Mouse (Mus musculus) 3T3-L1 (cell line): ENCODE measurements around the gene Ccser1.

Experiments
- DNase-seq: peaks from one replicate; pipeline ENCODE4 v3.0.0-alpha.2; 2015; ENCODE audit warnings: low read depth, low spot score

Ccser1 gene

GRCm38 (mm10) chr6:61664572-61664971 lies 484.4 kb downstream of the Ccser1 start:
- DNase-seq = no peak

DNA sequence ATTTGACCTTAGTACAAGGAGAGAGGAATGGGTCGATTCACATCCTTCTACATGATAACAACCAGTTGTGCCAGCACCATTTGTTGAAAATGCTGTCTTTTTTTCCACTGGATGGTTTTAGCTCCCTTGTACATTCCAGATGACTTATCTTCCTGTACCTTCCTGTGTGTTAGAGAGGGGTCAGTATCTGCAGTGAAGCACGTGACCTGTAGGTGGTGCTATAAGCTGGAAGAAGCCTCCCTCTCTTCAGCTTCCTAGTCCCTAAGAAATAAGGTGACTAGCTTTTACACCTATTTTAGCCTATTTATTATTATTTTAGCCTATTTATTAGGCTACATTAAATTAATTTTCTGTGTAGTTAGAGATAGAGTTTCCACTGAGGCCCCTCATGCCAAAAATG lies 506.9 kb downstream of the Ccser1 start:
- no peak for DNase-seq

- no peak for DNase-seq
These were observed 522.9 kb downstream of the Ccser1 start for GRCm38 (mm10) chr6:61703003-61703402.

DNA sequence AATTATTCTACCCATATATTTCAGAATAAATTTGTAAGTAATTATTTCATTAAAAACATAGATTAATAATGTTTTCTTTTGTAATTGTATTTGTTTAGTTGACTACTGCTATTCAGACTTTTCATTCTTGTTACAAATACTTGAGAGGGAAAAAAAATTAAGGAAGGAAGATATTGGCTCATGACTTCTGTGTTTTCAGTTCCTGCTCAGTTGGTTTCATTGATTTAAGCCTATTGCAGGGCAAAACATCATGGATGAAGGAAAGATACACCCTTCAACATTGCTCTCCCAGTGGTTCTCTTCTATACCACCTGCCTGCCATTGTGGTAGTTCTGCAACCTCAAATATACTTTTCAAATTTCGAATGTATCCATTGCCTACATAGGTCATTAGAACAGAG lies 541.1 kb downstream of the Ccser1 start:
- DNase-seq = no peak

DNA sequence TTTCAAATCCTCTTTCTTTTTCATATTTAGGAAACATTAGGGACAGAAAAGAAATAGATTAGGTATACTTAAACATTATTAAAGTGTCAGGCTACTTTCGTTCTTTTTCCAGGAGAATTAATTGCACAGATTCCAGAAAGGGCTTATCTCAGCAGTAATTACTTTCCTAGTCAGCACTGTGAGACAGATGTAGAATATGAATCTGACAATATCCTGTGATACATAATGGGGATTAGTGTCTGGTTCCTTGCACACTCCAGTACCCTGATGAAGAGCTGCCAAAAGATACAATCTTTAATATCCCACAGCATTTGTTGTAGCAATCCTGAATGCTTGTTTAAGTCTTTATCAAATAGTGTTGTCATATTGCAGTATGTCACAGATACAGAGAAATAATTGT lies 548.9 kb downstream of the Ccser1 start:
- DNase-seq = no peak

GRCm38 (mm10) chr6:61730088-61730880 lies 550.2 kb downstream of the Ccser1 start:
- no peak for DNase-seq

DNA sequence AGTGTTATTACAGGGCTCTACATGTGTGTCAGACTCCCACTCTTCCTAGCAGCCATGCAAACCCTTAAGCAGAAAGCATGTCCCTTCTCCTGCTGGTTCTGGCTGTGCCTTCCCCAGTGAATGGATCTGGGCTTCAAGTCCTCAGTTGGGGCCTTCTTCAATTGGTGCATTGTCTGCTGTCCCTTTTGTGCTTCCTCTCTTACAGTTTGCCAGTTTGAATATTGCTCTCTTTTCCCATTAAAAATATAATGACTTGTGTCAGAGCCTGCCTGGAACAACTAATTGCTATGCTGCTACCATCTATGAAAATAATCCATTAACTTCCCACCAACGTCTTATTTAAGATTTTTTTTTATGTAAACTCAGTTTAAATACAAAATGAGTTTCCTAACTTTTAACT lies 566.2 kb downstream of the Ccser1 start:
- DNase-seq = no peak

- no peak for DNase-seq
These were observed 582.0 kb downstream of the Ccser1 start for GRCm38 (mm10) chr6:61762135-61762534.

GRCm38 (mm10) chr6:61763379-61763778 lies 583.3 kb downstream of the Ccser1 start:
- no peak for DNase-seq

GRCm38 (mm10) chr6:61765801-61766200 lies 585.7 kb downstream of the Ccser1 start:
- DNase-seq = no peak

DNA sequence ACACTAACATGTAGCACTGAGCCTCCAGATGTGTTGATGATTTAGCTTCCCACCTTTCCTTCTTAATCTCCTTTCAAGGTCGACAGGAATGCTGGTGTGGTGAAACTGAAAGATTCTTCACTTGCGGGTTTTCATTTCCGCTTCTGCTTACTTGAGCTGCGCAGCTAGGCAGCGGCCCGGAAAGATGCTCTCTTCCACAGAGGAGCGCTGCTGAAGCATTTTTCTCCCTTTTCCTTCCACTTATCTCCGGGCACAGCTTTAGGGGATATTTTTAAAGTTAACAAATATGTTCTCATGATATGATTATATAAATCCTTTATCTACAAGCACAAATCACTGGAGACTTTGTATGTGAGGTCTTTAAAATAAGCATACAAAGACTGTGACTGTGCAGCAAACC lies 587.0 kb downstream of the Ccser1 start:
- DNase-seq = no peak

DNA sequence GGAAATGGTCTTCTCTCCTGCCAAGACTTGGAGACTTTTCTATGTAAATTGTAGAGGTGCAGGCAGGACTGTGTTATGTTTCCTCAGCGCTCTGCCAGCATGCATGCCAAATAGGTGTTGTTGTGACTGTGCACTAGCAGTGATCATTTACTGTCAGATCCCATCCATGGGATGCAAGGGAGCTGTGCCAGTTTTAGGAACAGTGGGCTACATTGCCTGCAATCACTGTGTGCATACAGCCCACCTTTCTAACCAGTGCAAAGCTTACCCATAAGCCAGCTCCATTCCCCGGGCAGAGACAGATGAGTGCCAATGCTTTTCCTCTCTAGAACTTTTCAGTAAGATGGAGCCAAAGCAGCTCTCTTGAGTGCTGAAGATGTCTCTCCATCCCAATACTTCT lies 606.6 kb downstream of the Ccser1 start:
- no peak for DNase-seq

DNA sequence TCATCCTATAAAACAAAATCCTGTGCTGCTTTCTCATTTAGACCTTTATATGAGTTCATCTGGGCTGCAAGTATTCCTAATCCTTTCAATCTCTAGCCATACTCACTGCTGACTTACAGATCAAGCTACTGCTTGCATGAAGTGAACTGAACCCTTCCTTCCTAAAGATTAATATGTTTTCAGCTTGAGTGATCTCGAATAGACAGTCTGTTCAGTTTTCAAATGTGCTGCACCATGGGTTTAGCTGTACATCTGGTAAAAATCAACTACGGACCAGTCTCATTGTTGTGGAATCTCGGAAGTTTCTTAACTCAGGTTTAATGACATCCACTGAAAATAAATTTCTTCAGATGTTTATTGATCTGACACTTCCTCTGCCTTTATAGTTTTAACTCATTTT lies 620.8 kb downstream of the Ccser1 start:
- no peak for DNase-seq

DNA sequence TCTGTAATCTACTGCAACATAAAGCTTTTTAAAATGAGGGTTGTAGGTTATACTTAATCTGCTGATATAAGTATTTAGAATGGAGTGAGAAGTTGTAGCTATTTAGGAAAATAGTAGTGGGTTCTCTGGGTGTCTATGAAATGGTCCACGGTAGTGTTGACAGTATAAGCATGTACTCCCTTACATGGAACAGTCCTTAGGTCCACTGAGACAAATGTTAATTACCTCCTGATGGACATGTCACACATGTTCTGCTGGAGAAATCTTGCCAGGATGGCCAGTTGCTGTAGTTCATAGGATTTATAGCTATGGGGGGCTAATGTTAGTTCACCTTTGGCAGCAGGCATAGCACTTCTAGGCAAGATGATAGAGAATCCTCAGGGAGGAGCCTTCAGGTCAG lies 625.4 kb downstream of the Ccser1 start:
- DNase-seq = no peak

- no peak for DNase-seq
These were observed 637.6 kb downstream of the Ccser1 start for GRCm38 (mm10) chr6:61817716-61818115.

GRCm38 (mm10) chr6:61876302-61876701 lies 696.2 kb downstream of the Ccser1 start:
- no peak for DNase-seq

- DNase-seq = no peak
These were observed 718.1 kb downstream of the Ccser1 start for GRCm38 (mm10) chr6:61898238-61898637.

DNA sequence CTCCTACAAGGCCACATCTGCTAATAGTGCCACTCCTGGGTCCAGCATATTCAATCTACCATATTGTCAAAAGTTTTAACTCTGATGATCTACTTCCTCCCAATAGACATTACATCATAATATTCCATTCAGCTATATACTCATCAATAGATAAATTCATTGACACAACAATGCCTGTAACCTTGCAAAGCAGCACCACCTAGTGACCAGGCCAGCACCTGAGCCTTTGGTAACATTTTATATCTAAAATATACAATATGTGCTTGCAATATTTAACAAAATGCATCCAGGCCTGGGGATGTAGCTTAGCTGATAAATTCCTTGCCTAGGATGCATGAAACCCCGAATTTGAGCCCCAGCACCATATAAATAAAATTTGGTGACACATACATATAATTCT lies 722.6 kb downstream of the Ccser1 start:
- no peak for DNase-seq

DNA sequence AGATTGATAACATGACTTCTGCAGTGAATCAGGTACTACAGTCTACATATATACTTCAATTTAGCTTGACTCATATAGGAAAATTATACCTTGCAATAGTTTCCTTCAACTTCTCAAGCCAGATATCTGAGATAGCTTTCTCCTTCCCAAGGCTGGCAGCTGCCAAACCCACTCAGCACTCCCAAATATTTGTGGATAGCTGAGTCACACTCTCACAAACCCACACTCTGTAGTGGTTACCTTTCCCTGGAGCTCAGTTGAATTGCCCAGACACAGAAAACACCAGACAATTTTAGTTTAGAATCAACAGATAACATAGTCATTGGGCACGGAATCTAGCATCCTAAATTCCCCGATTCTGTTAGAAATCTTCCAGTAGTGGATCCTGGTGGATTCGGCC lies 732.8 kb downstream of the Ccser1 start:
- peak; percentile 3 for DNase-seq

DNA sequence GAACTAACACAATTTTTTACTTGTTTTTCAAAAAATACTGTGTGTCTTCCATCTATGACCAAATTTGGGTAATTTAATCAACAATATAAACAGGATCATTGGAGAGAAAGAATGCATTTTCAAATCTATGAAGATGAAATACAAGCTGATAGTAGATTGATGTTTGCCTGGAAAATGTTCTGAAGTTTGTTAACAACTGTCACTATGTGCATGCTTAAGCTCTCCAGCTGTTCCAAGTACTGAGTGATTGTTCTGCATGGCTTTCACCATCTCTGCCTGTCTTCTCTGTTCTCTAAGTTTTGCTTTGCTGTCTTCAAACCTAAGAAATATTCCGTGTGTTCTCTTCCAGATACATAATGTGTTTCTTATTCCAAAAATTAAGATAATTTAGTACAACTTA lies 751.5 kb downstream of the Ccser1 start:
- no peak for DNase-seq

DNA sequence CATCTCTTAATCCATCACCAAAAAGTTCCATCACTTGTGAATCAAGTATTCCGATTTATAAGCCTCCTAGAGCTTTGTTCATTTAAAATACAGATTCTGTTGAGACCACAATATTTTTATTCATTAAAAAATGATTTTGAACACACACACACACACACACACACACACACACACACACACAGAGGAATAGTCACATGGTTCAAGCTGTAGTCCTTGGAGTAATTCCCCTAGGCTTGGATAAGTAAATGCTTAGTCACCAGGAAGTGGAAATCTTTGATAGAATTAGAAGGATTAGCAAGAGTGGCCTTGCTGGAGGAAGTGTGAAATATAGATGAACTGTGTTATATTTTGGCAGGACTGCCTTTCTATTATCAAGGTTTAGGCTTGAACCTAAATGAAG lies 756.5 kb downstream of the Ccser1 start:
- no peak for DNase-seq

DNA sequence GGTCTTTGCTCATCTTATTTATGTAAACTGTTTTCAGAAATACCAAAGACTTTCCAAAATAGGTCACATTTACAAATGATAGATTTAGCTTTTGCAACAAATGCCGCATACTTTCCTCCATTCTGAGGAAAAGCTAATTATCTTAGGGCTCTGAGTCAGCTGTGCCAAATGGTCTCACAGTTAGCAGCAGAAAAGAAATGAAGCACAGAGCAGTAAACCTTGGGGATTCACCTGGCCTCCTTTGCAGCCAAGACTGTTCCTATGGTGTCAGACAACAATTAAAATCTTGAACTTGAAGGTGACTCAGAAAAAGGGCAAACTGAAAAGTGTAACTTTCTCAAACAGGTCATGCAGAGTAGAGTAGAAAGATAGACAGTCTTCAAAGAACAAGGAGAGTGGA lies 759.1 kb downstream of the Ccser1 start:
- no peak for DNase-seq

DNA sequence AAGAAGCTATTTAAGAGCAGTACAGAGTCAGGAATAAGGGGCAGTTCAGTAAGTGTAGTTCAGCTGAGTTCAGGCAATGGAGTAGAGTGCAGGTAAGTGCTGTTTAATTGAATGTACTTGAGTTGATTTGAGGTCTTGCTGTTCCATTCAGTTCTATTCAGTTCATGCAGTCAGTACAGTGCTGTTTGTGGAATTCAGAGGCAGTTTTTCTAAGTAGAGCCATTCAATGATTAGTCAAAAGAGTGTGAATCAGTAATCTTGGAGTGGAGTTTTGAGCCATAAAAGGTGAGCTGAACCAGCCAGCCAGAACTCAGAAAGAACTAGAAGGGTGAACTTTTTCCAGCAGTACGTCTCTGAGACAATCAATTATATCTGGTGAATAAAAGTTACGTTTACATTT lies 773.6 kb downstream of the Ccser1 start:
- DNase-seq = no peak

- DNase-seq = peak; percentile 2
These were observed 796.8 kb downstream of the Ccser1 start for GRCm38 (mm10) chr6:61976878-61977277.
